10 mouse cellular contexts compared by ENCODE assay signal in genomic region chr11:44323314-44323713, GRCm38 (mm10).
A peak's percentile ranks its signal among the peaks of the same experiment; 100 is the strongest.
DNase-seq lines count a peak whose midpoint lies in the region; ATAC-seq and TF ChIP-seq lines count a peak whose summit lies in the region.
"Had no signal": no experiment of that assay in that cellular context is flagged by ENCODE, and none has a peak within 500 bp of the region (broad histone marks: within the 10 kb centered on the region; RNA-seq: fewer than 3 reads in every experiment).

No protein-coding gene starts in this region.

- H3K36me3 ChIP-seq in heart, postnatal 0 days (replicated peaks; ENCODE audit: control insufficient read depth, insufficient read depth, low read length), result no peaks in the 10 kb centered on the region
- H3K36me3 ChIP-seq in hindbrain, embryonic 14.5 days (replicated peaks; ENCODE audit: control insufficient read depth, insufficient read depth), result no peaks in the 10 kb centered on the region
- H3K36me3 ChIP-seq in midbrain, embryonic 16.5 days (ENCODE audit: control insufficient read depth, insufficient read depth, low read length), result no peaks in the 10 kb centered on the region
- H3K36me3 ChIP-seq: forebrain, embryonic 12.5 days; G1E had no signal

- WGBS in heart, postnatal 0 days, result 46% methylated on average over 2 of the region's 2 CpGs
- WGBS in hindbrain, embryonic 14.5 days, result 84% methylated on average over 2 of the region's 2 CpGs
- 81% methylated on average over 2 of the region's 2 CpGs for WGBS in midbrain, embryonic 16.5 days

- ATAC-seq in heart, postnatal 0 days (ENCODE audit: insufficient read depth, low read depth), result peak; percentile 89
- 0 out of 2 replicates have a peak, but pooled peaks have one; percentile 24 for ATAC-seq in megakaryocyte, adult 5-6 weeks (ENCODE audit: poor library complexity, severe bottlenecking)
- no peak for ATAC-seq in hindbrain, embryonic 14.5 days (ENCODE audit: low FRiP score)
- no peak for ATAC-seq in midbrain, embryonic 16.5 days

- no peak overlapping the region for H3K9ac ChIP-seq in heart, postnatal 0 days (replicated peaks; ENCODE audit: low read depth, low read length)
- no peak overlapping the region for H3K9ac ChIP-seq in hindbrain, embryonic 14.5 days
- H3K9ac ChIP-seq in midbrain, embryonic 16.5 days (ENCODE audit: low read depth, low read length), result no peak overlapping the region
- H3K9ac ChIP-seq: forebrain, embryonic 12.5 days had no signal

- no peaks in the 10 kb centered on the region for H3K27me3 ChIP-seq in heart, postnatal 0 days (ENCODE audit: control insufficient read depth, insufficient read depth, low read length)
- no peaks in the 10 kb centered on the region for H3K27me3 ChIP-seq in hindbrain, embryonic 14.5 days (ENCODE audit: control insufficient read depth, insufficient read depth, low read length)
- no peaks in the 10 kb centered on the region for H3K27me3 ChIP-seq in midbrain, embryonic 16.5 days (ENCODE audit: control insufficient read depth, insufficient read depth, low read depth, low read length)
- H3K27me3 ChIP-seq: forebrain, embryonic 12.5 days had no signal

- TF ChIP-seq CTCF in heart, postnatal 0 days (IDR thresholded peaks at IDR 0.05; ENCODE audit: low read depth), result no peak

- H3K4me2 ChIP-seq in heart, postnatal 0 days (ENCODE audit: low read depth, low read length), result no peak overlapping the region
- H3K4me2 ChIP-seq in hindbrain, embryonic 14.5 days (replicated peaks), result no peak overlapping the region
- H3K4me2 ChIP-seq in midbrain, embryonic 16.5 days (ENCODE audit: low read length), result no peak overlapping the region
- H3K4me2 ChIP-seq: forebrain, embryonic 12.5 days had no signal

- no peaks in the 10 kb centered on the region for H3K9me3 ChIP-seq in heart, postnatal 0 days (replicated peaks; ENCODE audit: control insufficient read depth, low read length)
- no peaks in the 10 kb centered on the region for H3K9me3 ChIP-seq in hindbrain, embryonic 14.5 days (ENCODE audit: control insufficient read depth, low read length)
- H3K9me3 ChIP-seq in midbrain, embryonic 16.5 days (replicated peaks; ENCODE audit: control insufficient read depth, low read length, poor library complexity, severe bottlenecking), result no peaks in the 10 kb centered on the region
- H3K9me3 ChIP-seq: forebrain, embryonic 12.5 days; G1E had no signal

- TF ChIP-seq EP300 in heart, postnatal 0 days (IDR thresholded peaks at IDR 0.05; ENCODE audit: low read depth), result peak; percentile 66; the same call in 1 of the 2 replicates

- peak overlapping the region; percentile 39; the same call in 1 of the 2 replicates for H3K27ac ChIP-seq in heart, postnatal 0 days (ENCODE audit: low read depth)
- no peak overlapping the region for H3K27ac ChIP-seq in hindbrain, embryonic 14.5 days
- H3K27ac ChIP-seq in midbrain, embryonic 16.5 days (ENCODE audit: low read length), result no peak overlapping the region
- H3K27ac ChIP-seq: forebrain, embryonic 12.5 days had no signal

- peak; percentile 44 to 70 for DNase-seq in left cerebral cortex, adult 18-20 months (ENCODE audit: low spot score in 2 of 2)
- DNase-seq in left cerebral cortex, postnatal 10 days (ENCODE audit: extremely low spot score in 1 of 2, low spot score in 2 of 2), result no peak
- DNase-seq in adrenal gland, postnatal 14 days, result peak; percentile 67
- peak; percentile 91 for DNase-seq in heart, postnatal 0 days (ENCODE audit: low spot score)
- DNase-seq in kidney, postnatal 4 days, result no peak
- DNase-seq in hindbrain, embryonic 14.5 days (ENCODE audit: low spot score), result no peak

- intact Hi-C loops in left cerebral cortex, postnatal 10 days (cut with DNase I), result no loop called here

- H3K4me1 ChIP-seq in heart, postnatal 0 days (ENCODE audit: control insufficient read depth, insufficient read depth), result peaks cover 3% of the 10 kb centered on the region
- H3K4me1 ChIP-seq in hindbrain, embryonic 14.5 days (replicated peaks; ENCODE audit: control insufficient read depth, insufficient read depth, low read length), result no peaks in the 10 kb centered on the region
- H3K4me1 ChIP-seq in midbrain, embryonic 16.5 days (ENCODE audit: control insufficient read depth, insufficient read depth, low read length), result no peaks in the 10 kb centered on the region
- H3K4me1 ChIP-seq: forebrain, embryonic 12.5 days had no signal

- no peak overlapping the region for H3K4me3 ChIP-seq in heart, postnatal 0 days (ENCODE audit: low read depth, low read length)
- no peak overlapping the region for H3K4me3 ChIP-seq in hindbrain, embryonic 14.5 days (replicated peaks; ENCODE audit: low read length)
- no peak overlapping the region for H3K4me3 ChIP-seq in midbrain, embryonic 16.5 days (ENCODE audit: low read depth, low read length)
- H3K4me3 ChIP-seq: forebrain, embryonic 12.5 days had no signal

Comparison
In these comparisons a context has a peak if more than half of its experiments do, and no peak if none do; other contexts are left out.
1. DNase-seq: peak in left cerebral cortex, adult 18-20 months (2 of 2), adrenal gland, postnatal 14 days (single experiment) and heart, postnatal 0 days (single experiment); none in left cerebral cortex, postnatal 10 days (0 of 2), kidney, postnatal 4 days (0 of 2) and hindbrain, embryonic 14.5 days (single experiment).
2. ATAC-seq: peak in heart, postnatal 0 days (single experiment) and megakaryocyte, adult 5-6 weeks (single experiment); none in hindbrain, embryonic 14.5 days (single experiment) and midbrain, embryonic 16.5 days (single experiment).